Mouse (Mus musculus): ENCODE measurements around the gene Kcnd2.
"Not testable (repeated sequence)": the region's sequence is repeated elsewhere in the genome, so short reads cannot be mapped to it uniquely, and the experiment has no call there.

Kcnd2 gene

GRCm38 (mm10) chr6:21215491-21216191, at the start of gene Kcnd2:
Kcnd2 (plus strand) TSS chr6:21215503.
- DNase-seq, result no peak

- no peak for DNase-seq
These were observed 48.7 kb upstream of the Kcnd2 start for GRCm38 (mm10) chr6:21166611-21167010.

- no peak for DNase-seq
These were observed 20.0 kb upstream of the Kcnd2 start for GRCm38 (mm10) chr6:21195341-21195740.

- no peak for DNase-seq
These were observed 1.2 kb upstream of the Kcnd2 start for GRCm38 (mm10) chr6:21213865-21214672.

GRCm38 (mm10) chr6:21214673-21215490, 421 bp upstream of the Kcnd2 start:
- DNase-seq, result no peak

- DNase-seq, result no peak
These were observed 1.1 kb downstream of the Kcnd2 start for GRCm38 (mm10) chr6:21216206-21217020.

GRCm38 (mm10) chr6:21217156-21217555, 1.9 kb downstream of the Kcnd2 start:
- DNase-seq, result no peak

- DNase-seq, result no peak
These were observed 10.8 kb downstream of the Kcnd2 start for GRCm38 (mm10) chr6:21226124-21226523.

- no peak for DNase-seq
These were observed 43.7 kb downstream of the Kcnd2 start for GRCm38 (mm10) chr6:21259031-21259430.

GRCm38 (mm10) chr6:21267897-21268296, 52.6 kb downstream of the Kcnd2 start:
- no peak for DNase-seq

GRCm38 (mm10) chr6:21277343-21277933, 62.1 kb downstream of the Kcnd2 start:
- no peak for DNase-seq

GRCm38 (mm10) chr6:21304943-21305342, 89.6 kb downstream of the Kcnd2 start:
- DNase-seq, result no peak

GRCm38 (mm10) chr6:21310159-21310558, 94.9 kb downstream of the Kcnd2 start:
- DNase-seq, result no peak

- no peak for DNase-seq
These were observed 106.1 kb downstream of the Kcnd2 start for GRCm38 (mm10) chr6:21321407-21321806.

GRCm38 (mm10) chr6:21322211-21322610, 106.9 kb downstream of the Kcnd2 start:
- no peak for DNase-seq

- DNase-seq, result no peak
These were observed 109.9 kb downstream of the Kcnd2 start for GRCm38 (mm10) chr6:21325251-21325650.

- DNase-seq, result no peak
These were observed 111.9 kb downstream of the Kcnd2 start for GRCm38 (mm10) chr6:21327081-21327737.

GRCm38 (mm10) chr6:21385298-21385697, 170.0 kb downstream of the Kcnd2 start:
- not testable (repeated sequence) for DNase-seq

GRCm38 (mm10) chr6:21391776-21392175, 176.5 kb downstream of the Kcnd2 start:
- DNase-seq, result no peak

GRCm38 (mm10) chr6:21413656-21414055, 198.4 kb downstream of the Kcnd2 start:
- no peak for DNase-seq

GRCm38 (mm10) chr6:21418246-21418645, 202.9 kb downstream of the Kcnd2 start:
- DNase-seq, result no peak

All from spleen, adult 18-20 months (tissue).